ENCODE assay signal across 8 mouse cellular contexts in the genomic region with DNA sequence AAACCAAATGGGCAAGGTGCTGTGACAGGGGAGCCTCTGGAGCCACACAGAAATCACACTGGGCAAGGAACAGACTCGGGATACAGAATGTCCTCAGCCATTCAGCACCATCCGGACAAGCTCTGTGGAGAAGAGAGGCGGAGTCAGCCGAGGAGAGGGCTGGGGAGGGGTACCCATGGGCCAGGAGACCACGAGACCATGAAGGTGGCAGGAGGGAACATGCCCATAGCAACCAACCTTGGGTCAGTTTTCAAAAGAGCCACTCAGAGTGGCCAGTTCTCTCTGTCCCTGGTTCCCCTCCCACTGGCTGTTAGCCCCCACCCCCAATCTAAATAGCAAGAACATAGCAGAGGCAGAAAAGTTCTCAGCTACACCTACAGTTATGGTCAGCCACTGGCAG. TPM values are rescaled to one million over a fixed set of nuclear protein-coding genes. Genes with fewer than 3 reads are reported as not detected.
DNase-seq lines count a peak whose midpoint lies in the region; ATAC-seq lines count a peak whose summit lies in the region.

No protein-coding gene starts in this region.

- peaks cover 53% of the 10 kb centered on the region for H3K4me1 ChIP-seq in heart, embryonic 13.5 days
- peaks cover 32% of the 10 kb centered on the region for H3K4me1 ChIP-seq in neural tube, embryonic 12.5 days
- H3K4me1 ChIP-seq in limb, embryonic 12.5 days (replicated peaks), result peaks cover 29% of the 10 kb centered on the region

- peak overlapping the region; percentile 91 for H3K4me2 ChIP-seq in heart, embryonic 13.5 days
- peak overlapping the region; percentile 84 for H3K4me2 ChIP-seq in neural tube, embryonic 12.5 days (replicated peaks)
- 0 out of 2 replicates have a peak overlapping the region, but pooled peaks have one; percentile 84 for H3K4me2 ChIP-seq in limb, embryonic 12.5 days

- ATAC-seq in heart, embryonic 13.5 days (ENCODE audit: extremely low read depth, insufficient number of reproducible peaks, low FRiP score, low TSS enrichment), result no peak
- ATAC-seq in neural tube, embryonic 12.5 days (ENCODE audit: low FRiP score, low read depth), result no peak
- no peak for ATAC-seq in limb, embryonic 12.5 days (ENCODE audit: insufficient number of reproducible peaks, insufficient read depth, low FRiP score, low TSS enrichment, low read depth)
- ATAC-seq in activated CD4-positive, CD25-positive, alpha-beta regulatory T cell, adult 4 months, result no peak

- 34% methylated on average over 5 of the region's 5 CpGs for WGBS in heart, embryonic 13.5 days
- 58% methylated on average over 5 of the region's 5 CpGs for WGBS in neural tube, embryonic 12.5 days
- WGBS in limb, embryonic 12.5 days, result 61% methylated on average over 5 of the region's 5 CpGs

- DNase-seq in heart, adult 18-20 months, result no peak
- DNase-seq in neural tube, embryonic 10.5 days (ENCODE audit: extremely low spot score, low spot score), result no peak
- DNase-seq in ovary, postnatal 36 days (ENCODE audit: low spot score), result no peak
- no peak for DNase-seq in frontal cortex, postnatal 14 days (ENCODE audit: low spot score in 2 of 2)

- H3K27me3 ChIP-seq in heart, embryonic 13.5 days (replicated peaks), result no peaks in the 10 kb centered on the region
- no peaks in the 10 kb centered on the region for H3K27me3 ChIP-seq in neural tube, embryonic 12.5 days (replicated peaks)
- H3K27me3 ChIP-seq in limb, embryonic 12.5 days, result no peaks in the 10 kb centered on the region

- H3K27ac ChIP-seq in heart, embryonic 13.5 days (replicated peaks), result peak overlapping the region; percentile 99
- no peak overlapping the region for H3K27ac ChIP-seq in neural tube, embryonic 12.5 days
- H3K27ac ChIP-seq in limb, embryonic 12.5 days, result 0 out of 2 replicates have a peak overlapping the region, but pooled peaks have one; percentile 17

- H3K4me3 ChIP-seq in heart, embryonic 13.5 days, result peak overlapping the region; percentile 69
- H3K4me3 ChIP-seq in neural tube, embryonic 12.5 days, result no peak overlapping the region
- no peak overlapping the region for H3K4me3 ChIP-seq in limb, embryonic 12.5 days (replicated peaks)

- H3K9ac ChIP-seq in heart, embryonic 13.5 days, result peak overlapping the region; percentile 92
- 0 out of 2 replicates have a peak overlapping the region, but pooled peaks have one; percentile 78 for H3K9ac ChIP-seq in neural tube, embryonic 12.5 days
- 0 out of 2 replicates have a peak overlapping the region, but pooled peaks have one; percentile 12 for H3K9ac ChIP-seq in limb, embryonic 12.5 days (replicated peaks)

- H3K36me3 ChIP-seq in heart, embryonic 13.5 days, result peaks cover 65% of the 10 kb centered on the region
- peaks cover 57% of the 10 kb centered on the region for H3K36me3 ChIP-seq in neural tube, embryonic 12.5 days
- peaks cover 60% of the 10 kb centered on the region for H3K36me3 ChIP-seq in limb, embryonic 12.5 days

- H3K9me3 ChIP-seq in heart, embryonic 13.5 days, result no peaks in the 10 kb centered on the region
- H3K9me3 ChIP-seq in neural tube, embryonic 12.5 days, result no peaks in the 10 kb centered on the region
- no peaks in the 10 kb centered on the region for H3K9me3 ChIP-seq in limb, embryonic 12.5 days

RNA-seq across cellular contexts. Expression of a gene that starts 3.0 kb away (rescaled TPM):
- polyA plus RNA-seq in heart, embryonic 13.5 days (2015; fragmentation: Nextera tagmentation; extraction: Ambion mirVana), result 1,202 and 1,344 TPM in 2 replicates
- 100 to 1,000 TPM; 253 to 273 TPM for total RNA-seq in heart, adult 18-20 months (2021)
- polyA plus RNA-seq in neural tube, embryonic 12.5 days (2016; fragmentation: Nextera tagmentation; extraction: Ambion mirVana), result 879 and 909 TPM in 2 replicates
- 827 and 868 TPM in 2 replicates for polyA plus RNA-seq in limb, embryonic 12.5 days (2016; fragmentation: Nextera tagmentation; extraction: Ambion mirVana)
- polyA plus RNA-seq in activated CD4-positive, CD25-positive, alpha-beta regulatory T cell, adult 4 months (2017; shearing (Covaris generic)), result 1,000 to 10,000 TPM; 1,113 TPM

RNA-seq across cellular contexts. Expression of a gene that starts 7.6 kb away (rescaled TPM):
- 3.2 and 4.5 TPM in 2 replicates for polyA plus RNA-seq in heart, embryonic 13.5 days (2015; fragmentation: Nextera tagmentation; extraction: Ambion mirVana)
- 1 to 10 TPM; 3.2 to 3.3 TPM for total RNA-seq in heart, adult 18-20 months (2021)
- polyA plus RNA-seq in neural tube, embryonic 12.5 days (2016; fragmentation: Nextera tagmentation; extraction: Ambion mirVana), result 3.1 and 3.9 TPM in 2 replicates
- 3.2 and 3.4 TPM in 2 replicates for polyA plus RNA-seq in limb, embryonic 12.5 days (2016; fragmentation: Nextera tagmentation; extraction: Ambion mirVana)
- 1 to 10 TPM; 2.0 to 6.9 TPM for polyA plus RNA-seq in activated CD4-positive, CD25-positive, alpha-beta regulatory T cell, adult 4 months (2017; shearing (Covaris generic))

RNA-seq across cellular contexts. Expression of a gene that starts 31.9 kb away (rescaled TPM):
- 55.2 and 57.1 TPM in 2 replicates for polyA plus RNA-seq in heart, embryonic 13.5 days (2015; fragmentation: Nextera tagmentation; extraction: Ambion mirVana)
- total RNA-seq in heart, adult 18-20 months (2021), result 10 to 100 TPM; 75.4 to 75.8 TPM
- 174 and 177 TPM in 2 replicates for polyA plus RNA-seq in neural tube, embryonic 12.5 days (2016; fragmentation: Nextera tagmentation; extraction: Ambion mirVana)
- polyA plus RNA-seq in limb, embryonic 12.5 days (2016; fragmentation: Nextera tagmentation; extraction: Ambion mirVana), result 105 and 120 TPM in 2 replicates
- 10 to 100 TPM; 53.8 to 54.8 TPM for polyA plus RNA-seq in activated CD4-positive, CD25-positive, alpha-beta regulatory T cell, adult 4 months (2017; shearing (Covaris generic))

RNA-seq across cellular contexts. Expression of a gene that starts 34.8 kb away (rescaled TPM):
- 17.2 and 17.3 TPM in 2 replicates for polyA plus RNA-seq in heart, embryonic 13.5 days (2015; fragmentation: Nextera tagmentation; extraction: Ambion mirVana)
- 10 to 100 TPM; 15.9 to 19.9 TPM for total RNA-seq in heart, adult 18-20 months (2021)
- polyA plus RNA-seq in neural tube, embryonic 12.5 days (2016; fragmentation: Nextera tagmentation; extraction: Ambion mirVana), result 38.3 and 45.3 TPM in 2 replicates
- 18.5 and 19.9 TPM in 2 replicates for polyA plus RNA-seq in limb, embryonic 12.5 days (2016; fragmentation: Nextera tagmentation; extraction: Ambion mirVana)
- polyA plus RNA-seq in activated CD4-positive, CD25-positive, alpha-beta regulatory T cell, adult 4 months (2017; shearing (Covaris generic)), result 10 to 100 TPM; 77.5 to 80.7 TPM

RNA-seq across cellular contexts. Expression of a gene that starts 56.7 kb away (rescaled TPM):
- 7.6 and 9.4 TPM in 2 replicates for polyA plus RNA-seq in heart, embryonic 13.5 days (2015; fragmentation: Nextera tagmentation; extraction: Ambion mirVana)
- total RNA-seq in heart, adult 18-20 months (2021), result 1 to 10 TPM; 7.7 to 8.2 TPM
- 18.9 and 20.3 TPM in 2 replicates for polyA plus RNA-seq in neural tube, embryonic 12.5 days (2016; fragmentation: Nextera tagmentation; extraction: Ambion mirVana)
- 18.1 and 21.4 TPM in 2 replicates for polyA plus RNA-seq in limb, embryonic 12.5 days (2016; fragmentation: Nextera tagmentation; extraction: Ambion mirVana)
- 10 to 100 TPM in 1 of 2 experiments, 1 to 10 TPM in 1; 6.4 to 10.1 TPM for polyA plus RNA-seq in activated CD4-positive, CD25-positive, alpha-beta regulatory T cell, adult 4 months (2017; shearing (Covaris generic))

Comparison
In these comparisons a context has a peak if more than half of its experiments do, and no peak if none do; other contexts are left out.
1. H3K9ac ChIP-seq: peak in every context shown above with its lines; median percentile 92 in heart, embryonic 13.5 days; 78 in neural tube, embryonic 12.5 days; 12 in limb, embryonic 12.5 days.